Mouse (Mus musculus) cerebellum, adult 18-20 months (tissue): Measurements from ENCODE around the gene Col8a2.

Source experiments
- DNase-seq, 2 experiments: peaks; one replicate each; pipeline ENCODE4 v3.0.0; 2021

Gene Col8a2

DNA sequence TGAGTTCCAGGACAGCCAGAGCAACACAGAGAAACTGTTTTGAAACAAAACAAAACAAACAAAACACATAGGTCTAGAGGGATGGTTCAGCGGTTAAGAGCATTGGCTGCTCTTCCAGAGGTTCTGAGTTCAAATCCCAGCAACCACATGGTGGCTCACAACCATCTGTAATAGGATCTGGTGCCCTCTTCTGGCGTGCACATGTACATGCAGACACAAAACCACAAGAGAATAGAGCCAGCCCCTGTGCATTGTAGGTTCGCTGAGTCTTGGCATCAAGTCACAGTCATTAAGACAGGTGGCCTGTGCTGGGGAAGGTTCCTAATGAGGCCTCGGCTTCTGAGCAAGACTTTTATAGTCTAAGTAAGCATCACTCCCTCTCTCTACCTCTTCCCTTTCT lies 17.3 kb downstream of the Col8a2 start:
- no peak for DNase-seq

- no peak for DNase-seq
These were observed 18.8 kb downstream of the Col8a2 start for GRCm38 (mm10) chr4:126305428-126305827.

GRCm38 (mm10) chr4:126306058-126306457 lies 19.5 kb downstream of the Col8a2 start:
- DNase-seq: no peak

- no peak for DNase-seq
These were observed 20.2 kb downstream of the Col8a2 start for GRCm38 (mm10) chr4:126306827-126307226.

GRCm38 (mm10) chr4:126309211-126309921 lies 22.8 kb downstream of the Col8a2 start:
- peak; percentile 47 to 61 for DNase-seq

- DNase-seq: peak; percentile 92 to 96
These were observed 23.3 kb downstream of the Col8a2 start for GRCm38 (mm10) chr4:126309922-126310309.

- no peak for DNase-seq
These were observed 23.8 kb downstream of the Col8a2 start for GRCm38 (mm10) chr4:126310344-126310743.

DNA sequence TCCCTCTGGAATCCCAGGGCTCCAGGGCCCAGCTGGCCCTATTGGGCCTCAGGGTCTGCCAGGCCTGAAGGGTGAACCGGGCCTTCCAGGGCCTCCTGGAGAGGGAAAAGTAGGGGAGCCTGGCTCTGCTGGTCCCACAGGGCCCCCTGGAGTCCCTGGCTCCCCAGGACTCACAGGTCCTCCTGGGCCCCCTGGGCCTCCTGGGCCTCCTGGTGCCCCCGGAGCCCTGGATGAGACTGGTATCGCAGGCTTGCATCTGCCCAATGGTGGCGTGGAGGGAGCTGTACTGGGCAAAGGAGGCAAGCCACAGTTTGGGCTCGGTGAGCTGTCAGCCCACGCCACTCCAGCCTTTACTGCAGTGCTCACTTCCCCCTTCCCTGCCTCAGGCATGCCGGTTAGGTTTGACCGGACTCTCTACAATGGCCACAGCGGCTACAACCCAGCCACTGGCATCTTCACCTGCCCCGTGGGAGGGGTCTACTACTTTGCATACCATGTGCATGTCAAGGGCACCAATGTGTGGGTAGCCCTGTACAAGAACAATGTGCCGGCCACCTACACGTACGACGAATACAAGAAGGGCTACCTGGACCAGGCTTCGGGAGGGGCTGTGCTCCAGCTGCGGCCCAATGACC lies 25.1 kb downstream of the Col8a2 start:
- DNase-seq: no peak

- no peak for DNase-seq
These were observed 26.6 kb downstream of the Col8a2 start for GRCm38 (mm10) chr4:126313202-126313601.

GRCm38 (mm10) chr4:126314393-126314792 lies 27.8 kb downstream of the Col8a2 start:
- DNase-seq: no peak

GRCm38 (mm10) chr4:126315931-126316330 lies 29.3 kb downstream of the Col8a2 start:
- DNase-seq: peak in 1 of 2 experiments; percentile 39

DNA sequence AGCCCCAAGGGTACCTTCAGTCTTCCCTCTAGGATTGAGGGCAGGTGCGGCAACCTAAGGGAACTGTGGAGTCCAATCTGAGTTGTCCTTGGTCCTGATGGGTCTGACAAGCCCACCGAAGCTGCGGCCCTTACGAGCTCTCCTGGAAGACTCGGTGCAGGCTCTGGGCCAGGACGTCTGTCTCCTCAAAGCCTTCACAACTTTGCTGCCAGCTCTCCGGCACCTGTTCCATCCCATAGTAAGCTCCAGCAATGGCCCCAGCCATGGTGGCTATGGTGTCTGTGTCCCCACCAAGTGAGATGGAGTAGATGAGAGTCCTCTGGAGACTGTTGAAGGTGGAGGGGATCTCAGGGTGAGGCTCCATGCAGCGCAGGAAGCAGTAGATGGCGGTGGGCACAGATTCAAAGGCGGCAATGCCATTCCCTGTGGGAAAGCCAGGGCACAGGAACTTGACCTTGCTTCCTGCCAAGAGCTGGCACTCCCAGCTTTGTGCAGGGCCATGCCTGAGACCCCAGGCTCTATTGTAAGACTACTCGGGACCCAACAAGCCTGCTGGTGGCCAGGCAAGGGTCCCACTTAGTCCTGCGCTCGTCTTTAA lies 29.9 kb downstream of the Col8a2 start:
- DNase-seq: no peak

GRCm38 (mm10) chr4:126319806-126320205 lies 33.2 kb downstream of the Col8a2 start:
- DNase-seq: no peak

DNA sequence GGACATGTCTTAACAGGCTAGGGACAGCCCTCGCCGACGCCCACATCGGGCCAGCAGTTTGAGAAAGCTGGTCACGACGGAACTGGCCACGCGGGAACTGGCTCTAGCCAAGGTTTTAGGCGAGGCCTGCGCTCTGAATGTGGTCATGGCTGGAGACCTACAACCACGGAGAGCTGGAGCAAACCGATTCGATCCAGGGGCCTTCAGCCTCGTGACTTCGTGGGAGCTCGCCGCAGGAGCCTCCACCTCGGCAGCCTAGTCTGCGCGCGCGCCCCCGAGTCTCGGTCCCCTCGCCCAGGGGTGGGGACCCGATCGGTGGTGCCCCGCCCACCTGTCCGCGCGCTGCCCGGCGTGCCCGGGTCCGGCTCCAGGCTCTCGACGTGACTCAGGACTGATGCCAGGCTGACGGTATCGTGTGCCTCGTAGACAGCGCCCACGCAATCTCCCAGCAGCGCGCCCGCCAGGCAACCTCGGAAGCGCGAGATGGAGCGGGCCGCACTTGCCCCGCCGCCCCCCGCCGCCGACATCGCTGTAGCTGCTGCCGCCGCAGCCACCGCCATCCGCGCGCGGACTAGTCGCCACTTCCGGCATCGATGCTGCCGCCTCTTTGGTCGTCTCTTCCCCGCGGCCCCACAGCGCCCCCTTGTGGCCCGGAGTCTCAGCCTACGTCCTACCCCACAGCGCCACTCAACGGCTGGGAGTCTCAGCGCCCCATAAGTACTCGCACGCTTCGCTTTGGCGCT lies 34.7 kb downstream of the Col8a2 start, which contains the start of gene Adprhl2:
Adprhl2 (minus strand) TSS at position 593 of the 743 bp plus-strand sequence.
- peak; percentile 97 to 100 for DNase-seq

DNA sequence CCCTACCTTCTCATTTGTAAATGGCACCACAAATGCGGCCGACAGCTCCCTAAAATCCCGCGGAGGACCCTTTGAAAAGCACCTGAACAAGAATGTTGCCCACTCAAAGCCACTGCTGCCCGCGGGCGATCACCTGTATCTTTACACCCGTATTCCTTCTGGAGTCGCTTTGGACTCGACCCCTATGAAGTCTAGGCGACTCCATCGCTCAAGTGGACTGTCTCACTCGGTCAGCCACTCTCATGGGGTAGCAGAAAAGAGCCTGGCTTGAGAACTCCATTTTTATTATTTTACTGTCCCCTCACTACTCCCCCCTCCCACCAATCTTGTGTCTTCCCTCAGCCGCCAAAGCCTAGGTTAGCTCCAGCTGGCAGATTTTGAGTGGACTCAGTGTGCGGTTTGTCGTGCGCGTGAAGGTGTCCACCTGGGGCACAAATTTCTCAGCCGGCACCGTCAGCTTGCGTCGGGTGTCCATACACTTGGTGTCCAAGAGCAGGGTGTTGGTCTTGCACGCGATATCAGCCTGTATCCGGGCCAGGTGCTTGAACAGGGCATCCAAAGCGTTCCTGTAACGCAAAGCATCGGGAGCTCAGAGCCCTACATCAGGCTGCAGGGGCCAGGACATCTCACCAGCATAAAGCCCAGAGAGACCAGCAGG lies 35.4 kb downstream of the Col8a2 start:
- peak in 1 of 2 experiments; percentile 45 for DNase-seq

- no peak for DNase-seq
These were observed 36.1 kb downstream of the Col8a2 start for GRCm38 (mm10) chr4:126322646-126323045.

- DNase-seq: no peak
These were observed 38.3 kb downstream of the Col8a2 start for GRCm38 (mm10) chr4:126324861-126325260.

DNA sequence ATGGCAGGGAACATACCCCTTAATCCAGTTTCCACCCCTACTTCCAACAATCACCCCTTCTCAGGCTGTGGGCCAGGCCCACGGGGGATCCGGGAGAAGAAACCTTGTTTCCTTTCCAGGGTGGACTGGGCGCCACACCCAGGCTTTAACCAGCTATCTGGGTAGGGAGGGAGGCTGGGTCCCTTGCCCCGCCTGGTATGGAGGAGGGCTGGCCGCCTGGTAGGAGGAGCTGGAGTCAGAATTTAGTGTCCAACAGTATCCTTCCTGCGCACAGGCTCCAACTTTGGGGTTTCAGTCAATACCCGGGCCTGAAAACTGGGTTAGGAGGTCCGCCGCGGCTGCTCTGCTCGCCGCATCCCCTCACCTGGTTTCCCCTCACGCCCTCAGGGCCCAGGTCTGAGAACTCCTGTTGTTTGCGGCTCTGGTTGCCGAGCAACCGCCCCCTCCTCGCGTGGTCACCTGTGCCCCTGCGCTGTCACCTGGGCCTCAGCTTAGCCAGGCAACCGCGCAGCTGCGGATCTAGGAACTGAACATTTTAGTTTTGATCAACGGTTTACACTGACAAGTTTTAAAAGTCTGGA lies 38.8 kb downstream of the Col8a2 start, which contains the start of gene Tekt2:
Tekt2 (minus strand) TSS at position 408 of the 581 bp plus-strand sequence.
- DNase-seq: no peak

GRCm38 (mm10) chr4:126326036-126326435 lies 39.4 kb downstream of the Col8a2 start:
- DNase-seq: no peak

DNA sequence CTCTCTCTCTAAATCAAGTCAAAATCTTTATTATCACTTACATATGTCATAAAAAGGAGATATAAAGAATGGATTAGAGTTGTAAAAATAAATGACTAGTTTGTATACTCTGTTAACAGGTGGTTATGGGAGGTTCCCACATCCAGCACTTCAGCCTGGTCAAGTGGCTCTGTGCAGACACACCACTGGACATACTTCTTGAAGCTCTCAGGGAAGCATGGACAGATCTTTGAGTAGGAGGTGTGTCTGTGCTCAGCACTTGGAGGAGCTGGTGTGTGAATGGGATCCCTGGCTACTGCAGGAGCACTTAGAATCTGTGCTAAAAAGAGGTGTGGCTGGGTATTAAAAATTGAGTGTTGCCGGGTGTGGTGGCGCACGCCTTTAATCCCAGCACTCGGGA lies 43.7 kb downstream of the Col8a2 start:
- DNase-seq: no peak

DNA sequence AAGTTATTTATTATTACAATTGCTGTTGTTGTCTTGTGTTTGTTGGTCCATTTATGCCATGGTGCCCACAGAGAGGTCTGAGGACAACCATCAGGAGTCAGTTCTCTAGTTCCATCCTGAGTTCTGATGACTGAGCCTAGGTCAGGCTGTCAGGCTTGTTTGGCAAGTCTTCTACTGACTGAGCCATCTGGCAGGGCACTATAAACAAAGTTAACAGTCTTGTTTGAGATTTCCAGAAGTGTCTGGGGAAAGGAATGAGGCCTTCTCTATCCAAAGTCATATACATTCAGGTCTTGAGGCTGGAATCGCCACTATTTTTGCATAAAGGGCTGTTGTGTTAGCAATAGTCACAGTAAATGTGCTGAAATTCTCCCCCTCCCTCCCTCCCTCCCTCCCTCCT lies 45.2 kb downstream of the Col8a2 start:
- no peak for DNase-seq

- DNase-seq: no peak
These were observed 45.8 kb downstream of the Col8a2 start for GRCm38 (mm10) chr4:126332358-126332757.
